Mouse (Mus musculus): ENCODE results near the gene Lmf2. TPM values are rescaled to one million over a fixed set of nuclear protein-coding genes. Genes with fewer than 3 reads are reported as not detected.

Lmf2 gene
- polyA plus RNA-seq (2015; fragmentation: Nextera tagmentation; extraction: Ambion mirVana), result 54.1 and 67.9 TPM in 2 replicates

DNA sequence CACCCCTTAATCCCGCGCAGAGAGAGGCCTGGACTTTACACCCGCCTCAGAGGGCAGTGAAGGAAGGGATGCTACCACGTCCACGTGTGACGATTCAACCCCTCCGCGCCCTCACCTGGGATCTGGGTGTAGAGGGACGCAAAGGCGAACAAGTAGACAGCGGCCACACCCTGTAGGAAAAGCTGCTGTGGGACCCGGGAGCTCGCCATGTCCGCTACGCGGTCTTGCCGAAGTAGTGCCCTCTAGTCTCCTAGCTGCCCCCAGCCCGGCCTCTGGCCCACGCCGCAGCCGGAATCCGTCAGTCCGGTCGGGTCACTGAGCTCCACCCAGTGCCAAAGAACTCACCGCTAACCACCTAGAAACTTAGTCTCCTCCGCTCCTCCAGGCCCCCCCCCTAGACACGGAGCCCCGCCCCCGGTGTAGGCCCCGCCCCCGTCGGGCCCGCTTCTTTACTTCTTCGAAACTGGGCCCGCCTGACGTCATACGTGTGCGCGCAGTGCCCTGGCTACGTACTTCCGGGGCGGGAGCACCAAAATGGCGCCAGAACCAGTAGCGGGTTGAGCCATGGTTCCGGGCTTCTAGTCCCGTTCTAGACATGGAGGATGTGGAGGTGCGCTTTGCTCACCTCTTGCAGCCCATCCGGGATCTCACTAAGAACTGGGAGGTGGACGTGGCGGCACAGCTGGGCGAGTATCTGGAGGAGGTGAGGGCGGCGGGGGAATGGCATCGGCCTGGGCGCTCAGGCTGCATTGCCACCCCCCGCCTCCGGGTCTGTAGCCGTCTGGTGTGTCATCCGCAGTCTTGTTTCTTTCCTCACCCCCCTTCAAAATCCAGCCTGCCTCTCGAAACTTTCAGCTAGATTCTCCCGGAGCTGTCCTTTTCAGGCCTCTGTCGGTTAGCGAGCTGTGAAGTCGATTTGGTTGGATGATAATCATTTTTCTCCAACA, at the start of gene Lmf2, which contains the start of gene Ncaph2:
TSS of gene Lmf2 (minus strand) at position 419 of the 947 bp plus-strand sequence.
TSS of gene Ncaph2 (plus strand) at position 479 of the 947 bp plus-strand sequence.
- WGBS, result under 1% methylated on average over 64 of the region's 64 CpGs

DNA sequence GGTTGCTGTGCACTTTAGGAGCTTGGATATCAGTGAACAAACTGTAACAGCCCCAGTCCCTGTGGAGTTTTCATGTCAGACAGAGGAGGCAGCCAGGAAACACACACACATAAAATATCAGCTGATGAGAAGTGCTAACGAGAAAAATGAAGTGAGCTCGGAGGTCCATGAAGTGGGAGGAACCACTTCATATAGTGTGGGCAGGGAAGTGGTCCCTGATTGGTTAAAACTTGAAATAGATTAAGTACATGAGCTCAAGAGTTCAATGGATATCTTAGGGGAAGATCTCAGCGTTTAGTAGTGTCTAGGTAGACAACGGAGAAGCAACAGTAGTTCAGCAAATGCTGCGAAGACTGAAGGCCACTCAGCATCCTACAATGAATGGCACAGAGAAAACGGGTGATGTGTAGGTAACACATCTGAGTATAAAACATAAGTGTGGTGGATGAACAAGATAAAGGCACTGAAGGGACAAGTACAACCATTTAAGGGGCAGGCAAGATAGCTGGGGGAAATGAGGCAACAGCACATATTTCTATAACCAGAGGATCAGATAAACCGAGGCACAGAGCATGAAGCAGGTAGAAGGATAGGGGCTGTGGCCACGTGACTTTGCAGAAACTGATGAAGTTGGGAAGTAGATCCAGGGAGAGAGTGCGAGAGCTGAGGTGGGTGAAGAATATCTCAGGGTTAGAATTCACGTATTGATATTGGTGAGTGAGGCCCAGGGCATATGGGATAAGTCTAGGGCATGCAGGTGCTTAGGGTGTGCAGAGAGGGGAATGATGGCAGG, 49.6 kb upstream of the Lmf2 start:
- WGBS, result 81% methylated on average over 10 of the region's 10 CpGs
- Histone ChIP-seq H3K4me3 (replicated peaks) (no peak overlapping the region), H3K36me3 (no peaks in the 10 kb centered on the region), H3K4me1 (no peaks in the 10 kb centered on the region), H3K4me2 (no peak overlapping the region), H3K27ac (no peak overlapping the region), H3K27me3 (no peaks in the 10 kb centered on the region), H3K9me3 (replicated peaks) (peaks cover 6% of the 10 kb centered on the region; the same call in 1 of the 2 replicates), H3K9ac (no peak overlapping the region)
- no peak for ATAC-seq (replicated peaks; ENCODE audit: low FRiP score)

More for the DNA sequence above, at the start of gene Lmf2, which contains the start of gene Ncaph2:
- Histone ChIP-seq H3K27ac (peak within 1 kb of the TSS; percentile 92), H3K9ac (peak within 1 kb of the TSS; percentile 78), H3K4me1 (peaks cover 30% of the 10 kb centered on the region), H3K36me3 (peaks cover 54% of the 10 kb centered on the region), H3K9me3 (replicated peaks) (no peaks in the 10 kb centered on the region), H3K4me3 (replicated peaks) (peak within 1 kb of the TSS; percentile 86), H3K4me2 (peak within 1 kb of the TSS; percentile 69), H3K27me3 (no peaks in the 10 kb centered on the region)
- peak; percentile 89 for ATAC-seq (replicated peaks; ENCODE audit: low FRiP score)

DNA sequence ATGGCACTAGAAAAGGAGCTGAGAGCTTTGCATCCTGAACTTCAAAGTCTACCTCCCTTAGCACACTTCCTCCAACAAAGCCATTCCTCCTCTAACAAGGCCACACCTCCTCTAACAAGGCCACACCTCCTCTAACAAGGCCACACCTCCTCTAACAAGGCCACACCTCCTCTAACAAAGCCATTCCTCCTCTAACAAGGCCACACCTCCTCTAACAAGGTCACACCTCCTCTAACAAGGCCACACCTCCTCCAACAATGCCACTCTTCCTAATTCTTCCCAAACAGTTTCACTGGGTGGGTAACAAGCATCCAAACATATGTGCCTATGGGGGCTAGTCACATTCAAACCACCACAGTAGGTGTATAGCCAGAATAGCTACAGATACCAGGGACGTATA, 47.0 kb upstream of the Lmf2 start:
- Histone ChIP-seq H3K4me2 (no peak overlapping the region), H3K4me3 (replicated peaks) (no peak overlapping the region), H3K36me3 (no peaks in the 10 kb centered on the region), H3K27me3 (no peaks in the 10 kb centered on the region), H3K27ac (no peak overlapping the region), H3K4me1 (no peaks in the 10 kb centered on the region), H3K9ac (no peak overlapping the region), H3K9me3 (replicated peaks) (no peaks in the 10 kb centered on the region; the same call in 1 of the 2 replicates)
- ATAC-seq (replicated peaks; ENCODE audit: low FRiP score), result no peak
- 93% methylated on average over 1 of the region's 1 CpGs for WGBS

DNA sequence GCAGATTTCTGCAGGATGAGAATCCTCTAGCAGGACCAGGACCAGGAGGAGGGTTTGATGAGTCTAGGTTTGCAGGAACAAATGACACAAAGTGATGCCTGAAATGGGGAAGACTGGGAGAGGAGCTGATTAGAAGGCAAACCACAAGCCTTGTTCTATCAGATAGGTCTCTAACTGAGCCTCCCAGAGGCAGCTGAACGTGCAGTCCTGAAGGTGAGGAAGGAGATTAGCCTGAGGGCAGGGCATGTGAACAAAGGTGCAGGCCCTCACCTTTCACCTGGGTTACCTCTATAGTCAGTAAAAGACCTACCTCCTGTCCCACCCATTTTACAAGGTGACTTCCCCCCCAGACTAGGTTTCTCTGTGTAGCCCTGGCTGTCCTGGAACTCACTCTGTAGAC, 44.3 kb upstream of the Lmf2 start:
- Histone ChIP-seq H3K27ac (no peak overlapping the region), H3K9ac (no peak overlapping the region), H3K4me2 (no peak overlapping the region), H3K36me3 (no peaks in the 10 kb centered on the region), H3K4me1 (no peaks in the 10 kb centered on the region), H3K4me3 (replicated peaks) (no peak overlapping the region), H3K9me3 (replicated peaks) (no peaks in the 10 kb centered on the region), H3K27me3 (no peaks in the 10 kb centered on the region)
- 57% methylated on average over 1 of the region's 1 CpGs for WGBS
- ATAC-seq (replicated peaks; ENCODE audit: low FRiP score), result no peak

DNA sequence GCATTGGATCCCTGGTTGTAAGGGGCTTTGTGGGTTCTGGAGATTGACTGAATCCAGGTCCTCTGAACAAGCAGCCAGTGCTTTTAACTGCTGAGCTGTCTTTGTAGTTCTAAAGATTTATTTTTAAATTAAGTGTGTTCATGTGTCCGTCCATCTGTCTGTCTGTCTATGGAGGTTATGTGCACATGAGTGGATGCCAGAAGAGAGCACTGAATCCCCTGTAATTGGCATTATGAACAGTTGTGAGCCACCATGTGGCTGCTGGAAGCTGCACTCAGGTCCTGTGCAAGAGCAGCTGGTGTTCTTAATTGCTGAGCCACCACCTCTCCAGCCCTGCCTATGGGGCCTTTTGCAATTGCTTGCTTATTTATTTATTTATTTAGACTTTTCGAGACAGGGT, 42.7 kb upstream of the Lmf2 start:
- Histone ChIP-seq H3K36me3 (no peaks in the 10 kb centered on the region), H3K4me1 (no peaks in the 10 kb centered on the region), H3K27me3 (no peaks in the 10 kb centered on the region), H3K9ac (no peak overlapping the region), H3K4me3 (replicated peaks) (no peak overlapping the region), H3K9me3 (replicated peaks) (no peaks in the 10 kb centered on the region), H3K27ac (no peak overlapping the region), H3K4me2 (no peak overlapping the region)
- WGBS, result 81% methylated on average over 2 of the region's 2 CpGs
- no peak for ATAC-seq (replicated peaks; ENCODE audit: low FRiP score)

DNA sequence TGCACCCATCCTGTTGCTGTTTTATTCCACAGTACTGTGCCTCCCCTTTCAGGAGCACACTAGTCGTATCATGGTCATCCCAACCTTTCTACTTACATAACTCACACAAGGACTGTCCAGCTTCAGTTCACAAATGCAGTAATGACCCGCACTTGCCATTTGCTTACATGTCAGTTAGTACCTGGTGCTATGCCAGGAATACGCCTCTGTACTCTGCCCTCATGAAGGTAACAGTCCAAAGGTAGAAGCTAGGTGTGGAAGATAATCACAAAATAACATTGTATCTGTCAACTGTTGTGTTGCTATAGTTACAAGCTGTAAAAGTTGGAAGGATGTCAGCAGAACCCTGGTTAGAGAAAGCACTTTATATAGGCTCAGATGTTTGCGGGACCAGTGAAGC, 41.4 kb upstream of the Lmf2 start:
- no peak for ATAC-seq (replicated peaks; ENCODE audit: low FRiP score)
- no peak overlapping the region for H3K4me3 ChIP-seq (replicated peaks)
- H3K9ac ChIP-seq, result no peak overlapping the region
- no peaks in the 10 kb centered on the region for H3K4me1 ChIP-seq
- no peaks in the 10 kb centered on the region for H3K27me3 ChIP-seq
- H3K4me2 ChIP-seq, result no peak overlapping the region
- H3K27ac ChIP-seq, result no peak overlapping the region
- H3K9me3 ChIP-seq (replicated peaks), result no peaks in the 10 kb centered on the region
- 88% methylated on average over 4 of the region's 4 CpGs for WGBS
- H3K36me3 ChIP-seq, result no peaks in the 10 kb centered on the region

DNA sequence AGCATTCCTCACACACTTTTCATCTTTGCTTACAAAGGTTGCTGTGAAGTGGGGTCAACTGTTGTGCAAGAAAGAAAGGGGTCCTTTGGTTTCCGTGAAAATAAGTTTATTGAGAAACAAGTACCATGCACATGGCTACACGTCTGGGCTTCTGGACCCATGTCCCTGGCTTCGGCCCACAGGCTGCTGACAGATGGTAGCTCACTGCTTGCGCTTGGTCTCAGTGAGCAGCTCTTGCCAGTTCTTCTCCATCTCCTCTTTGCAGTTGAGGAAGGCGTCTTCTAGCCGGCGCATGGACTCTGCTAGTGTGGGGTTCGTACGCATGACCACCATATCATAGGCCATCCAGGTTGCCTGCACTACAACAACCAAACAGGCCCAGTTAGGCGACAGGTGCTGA, 34.6 kb upstream of the Lmf2 start:
- Histone ChIP-seq H3K9me3 (replicated peaks) (no peaks in the 10 kb centered on the region), H3K4me3 (replicated peaks) (no peak overlapping the region), H3K9ac (no peak overlapping the region), H3K36me3 (no peaks in the 10 kb centered on the region), H3K27me3 (no peaks in the 10 kb centered on the region; the same call in 1 of the 2 replicates), H3K4me1 (no peaks in the 10 kb centered on the region), H3K4me2 (no peak overlapping the region), H3K27ac (no peak overlapping the region)
- 89% methylated on average over 10 of the region's 10 CpGs for WGBS
- no peak for ATAC-seq (replicated peaks; ENCODE audit: low FRiP score)

DNA sequence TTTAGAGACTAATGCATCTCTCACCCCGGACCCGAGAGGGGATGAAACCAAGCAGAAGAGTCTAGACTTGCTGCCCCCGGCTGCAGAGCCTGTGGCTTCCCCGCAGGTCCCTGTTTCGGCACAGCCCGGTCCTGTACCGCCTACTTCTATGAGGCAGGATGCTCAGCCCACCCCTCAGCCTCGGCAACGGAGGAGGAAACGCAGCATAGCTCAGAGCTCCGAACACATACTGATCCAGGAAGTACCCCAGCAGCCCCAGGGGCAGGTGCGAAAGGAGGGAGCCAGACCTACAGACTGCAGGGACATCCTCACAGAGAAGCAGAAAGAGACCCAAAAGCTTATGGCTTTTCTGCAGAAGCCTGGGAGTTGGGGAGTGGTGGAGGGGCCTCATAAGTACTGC, 31.7 kb upstream of the Lmf2 start:
- Histone ChIP-seq H3K4me1 (no peaks in the 10 kb centered on the region), H3K9me3 (replicated peaks) (no peaks in the 10 kb centered on the region), H3K4me3 (replicated peaks) (no peak overlapping the region), H3K4me2 (no peak overlapping the region), H3K36me3 (no peaks in the 10 kb centered on the region), H3K27me3 (peaks cover 5% of the 10 kb centered on the region), H3K9ac (no peak overlapping the region), H3K27ac (no peak overlapping the region)
- 51% methylated on average over 12 of the region's 12 CpGs for WGBS
- ATAC-seq (replicated peaks; ENCODE audit: low FRiP score), result no peak

DNA sequence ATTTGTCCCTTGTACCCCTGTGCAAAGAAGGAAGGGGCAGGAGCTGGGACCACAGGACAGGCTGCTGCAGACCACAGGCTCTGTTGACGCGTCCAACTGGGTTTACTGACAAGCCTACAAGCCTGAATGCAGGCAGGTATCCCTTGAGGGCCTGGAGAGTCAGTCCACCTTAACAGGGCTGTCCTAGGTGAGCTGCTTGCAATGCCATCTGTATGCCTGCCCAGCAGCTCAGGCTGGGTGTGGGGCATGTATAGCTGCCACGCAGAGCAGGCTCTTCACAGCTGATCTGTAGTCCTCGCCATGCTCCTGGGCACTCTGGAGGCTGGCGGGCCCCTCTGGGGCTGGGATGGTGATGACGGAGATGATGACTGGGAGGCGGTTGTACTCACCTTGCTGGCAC, 29.2 kb upstream of the Lmf2 start, which contains the start of gene Klhdc7b:
TSS of gene Klhdc7b (plus strand) at position 301 of the 400 bp plus-strand sequence.
- Histone ChIP-seq H3K9ac (no peak within 1 kb of the TSS), H3K9me3 (replicated peaks) (no peaks in the 10 kb centered on the region), H3K4me2 (no peak within 1 kb of the TSS), H3K4me1 (no peaks in the 10 kb centered on the region), H3K27ac (no peak within 1 kb of the TSS), H3K36me3 (no peaks in the 10 kb centered on the region), H3K27me3 (peaks cover 24% of the 10 kb centered on the region), H3K4me3 (replicated peaks) (no peak within 1 kb of the TSS)
- no peak for ATAC-seq (replicated peaks; ENCODE audit: low FRiP score)
- WGBS, result 83% methylated on average over 7 of the region's 7 CpGs

DNA sequence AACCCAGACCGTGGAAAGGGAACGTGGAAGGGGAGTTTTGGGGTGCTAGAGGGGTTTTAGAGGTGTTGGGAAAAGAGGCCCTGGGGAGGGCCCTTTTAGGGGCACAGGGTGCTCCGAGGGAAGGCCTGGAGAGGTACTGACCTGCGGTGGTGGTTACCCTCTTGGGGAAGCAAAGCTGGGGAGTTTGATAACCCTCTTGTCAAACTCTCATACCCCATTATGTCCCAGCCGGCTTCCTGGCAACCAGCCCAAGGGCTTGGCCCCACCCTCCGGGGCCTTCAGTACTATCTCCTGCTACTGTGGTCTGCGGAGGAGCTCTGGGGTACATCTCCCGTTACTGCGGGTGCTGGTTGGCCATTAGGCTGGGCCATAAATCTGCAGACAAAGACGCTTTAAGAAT, 24.0 kb upstream of the Lmf2 start:
- Histone ChIP-seq H3K9me3 (replicated peaks) (no peaks in the 10 kb centered on the region), H3K4me1 (peaks cover 28% of the 10 kb centered on the region), H3K4me3 (replicated peaks) (peak overlapping the region; percentile 44), H3K4me2 (peak overlapping the region; percentile 85), H3K27ac (no peak overlapping the region), H3K27me3 (peaks cover 63% of the 10 kb centered on the region), H3K9ac (no peak overlapping the region), H3K36me3 (no peaks in the 10 kb centered on the region)
- no peak for ATAC-seq (replicated peaks; ENCODE audit: low FRiP score)
- WGBS, result 8% methylated on average over 10 of the region's 10 CpGs

DNA sequence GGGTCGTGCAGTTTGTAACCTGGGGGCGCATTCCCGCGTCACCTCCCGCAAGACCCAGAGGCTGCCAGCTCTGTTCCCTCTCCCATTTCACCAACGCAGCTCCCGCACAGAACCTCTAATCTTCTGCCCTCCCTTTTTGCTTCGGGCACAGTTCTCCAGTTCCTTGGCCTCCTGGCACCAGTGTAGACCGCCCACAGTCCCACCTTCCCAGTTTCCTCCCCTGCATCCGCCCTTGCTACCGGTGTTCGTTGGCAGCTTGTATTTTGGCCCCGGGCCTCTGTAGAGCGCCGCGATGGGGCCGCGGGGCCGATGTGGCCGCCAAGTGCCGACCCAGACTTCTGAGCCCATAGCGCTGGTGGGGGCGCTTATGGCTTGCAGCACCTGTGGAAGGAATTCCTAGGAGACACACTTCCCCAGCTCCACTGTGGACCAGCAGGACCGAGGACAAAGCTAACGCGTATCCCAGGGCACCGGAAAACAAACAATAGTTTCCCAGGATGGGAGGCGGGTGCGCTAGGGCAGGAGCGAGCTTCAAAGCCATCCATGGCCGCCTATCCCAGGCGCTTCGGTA, 23.5 kb upstream of the Lmf2 start, which contains the start of gene Odf3b:
TSS of gene Odf3b (minus strand) at position 452 of the 571 bp plus-strand sequence.
- no peak for ATAC-seq (replicated peaks; ENCODE audit: low FRiP score)
- Histone ChIP-seq H3K4me2 (peak within 1 kb of the TSS; percentile 85), H3K9me3 (replicated peaks) (no peaks in the 10 kb centered on the region), H3K27me3 (peaks cover 63% of the 10 kb centered on the region), H3K9ac (peak within 1 kb of the TSS; percentile 38), H3K4me1 (peaks cover 33% of the 10 kb centered on the region), H3K36me3 (no peaks in the 10 kb centered on the region), H3K4me3 (replicated peaks) (peak within 1 kb of the TSS; percentile 44), H3K27ac (no peak within 1 kb of the TSS)
- WGBS, result under 1% methylated on average over 33 of the region's 33 CpGs
